Mouse (Mus musculus): ENCODE results near the gene Gm17604.

GRCm38 (mm10) chrX:165004779-165005324 is at the start of gene Gm17604:
- no peak for TF ChIP-seq CTCF (IDR thresholded peaks at IDR 0.05; ENCODE audit: low read depth)
- TF ChIP-seq EP300 (optimal IDR thresholded peaks at IDR 0.05): no peak

Data from stomach, postnatal 0 days (tissue).